In genomic region chr7:137309071-137310066, GRCm38 (mm10) we compare ENCODE assay signal across 8 mouse cellular contexts. TPM values are rescaled to one million over a fixed set of nuclear protein-coding genes. Genes with fewer than 3 reads are reported as not detected.
A peak's percentile ranks its signal among the peaks of the same experiment; 100 is the strongest.
DNase-seq lines count a peak whose midpoint lies in the region; ATAC-seq and TF ChIP-seq lines count a peak whose summit lies in the region.

No protein-coding gene starts in this region.

- H3K27me3 ChIP-seq in liver, embryonic 11.5 days (replicated peaks; ENCODE audit: control insufficient read depth, insufficient read depth, low read length) = peaks cover 88% of the 10 kb centered on the region
- peaks cover 71% of the 10 kb centered on the region for H3K27me3 ChIP-seq in forebrain, embryonic 11.5 days (ENCODE audit: control insufficient read depth, insufficient read depth, low read length)
- H3K27me3 ChIP-seq in hindbrain, embryonic 14.5 days (ENCODE audit: control insufficient read depth, insufficient read depth, low read length) = 0 out of 2 replicates have a peak, but pooled peaks cover 4% of the 10 kb centered on the region
- H3K27me3 ChIP-seq in midbrain, postnatal 0 days (ENCODE audit: insufficient read depth, low read length) = peaks cover 3% of the 10 kb centered on the region; the same call in 1 of the 2 replicates

- H3K4me2 ChIP-seq in liver, embryonic 11.5 days = peak overlapping the region; percentile 55
- peak overlapping the region; percentile 64 for H3K4me2 ChIP-seq in forebrain, embryonic 11.5 days (ENCODE audit: low read depth, low read length, severe bottlenecking)
- peak overlapping the region; percentile 64 for H3K4me2 ChIP-seq in hindbrain, embryonic 14.5 days (replicated peaks)
- peak overlapping the region; percentile 72 for H3K4me2 ChIP-seq in midbrain, postnatal 0 days (ENCODE audit: low read depth, low read length, poor library complexity, severe bottlenecking)

- no peaks in the 10 kb centered on the region for H3K36me3 ChIP-seq in liver, embryonic 11.5 days (ENCODE audit: control insufficient read depth, insufficient read depth, low read length)
- no peaks in the 10 kb centered on the region for H3K36me3 ChIP-seq in forebrain, embryonic 11.5 days (ENCODE audit: control insufficient read depth, insufficient read depth, low read length)
- H3K36me3 ChIP-seq in hindbrain, embryonic 14.5 days (replicated peaks; ENCODE audit: control insufficient read depth, insufficient read depth) = peaks cover 8% of the 10 kb centered on the region
- no peaks in the 10 kb centered on the region for H3K36me3 ChIP-seq in midbrain, postnatal 0 days (ENCODE audit: insufficient read depth, low read length)

- no peak for ATAC-seq in liver, embryonic 11.5 days (replicated peaks; ENCODE audit: low FRiP score)
- ATAC-seq in forebrain, embryonic 11.5 days (replicated peaks; ENCODE audit: low FRiP score) = peak; percentile 23; the same call in 1 of the 2 replicates
- ATAC-seq in hindbrain, embryonic 14.5 days (ENCODE audit: low FRiP score) = peak; percentile 34; the same call in 1 of the 2 replicates
- 0 out of 2 replicates have a peak, but pooled peaks have one; percentile 9 for ATAC-seq in midbrain, postnatal 0 days (ENCODE audit: low FRiP score)
- no peak for ATAC-seq in monocyte, adult 5-6 weeks (replicated peaks; ENCODE audit: insufficient number of reproducible peaks, low FRiP score, low TSS enrichment, poor library complexity, severe bottlenecking)

- peaks cover 18% of the 10 kb centered on the region for H3K4me1 ChIP-seq in liver, embryonic 11.5 days (replicated peaks; ENCODE audit: control insufficient read depth, insufficient read depth, low read length)
- peaks cover 29% of the 10 kb centered on the region for H3K4me1 ChIP-seq in forebrain, embryonic 11.5 days (replicated peaks; ENCODE audit: control insufficient read depth, insufficient read depth, low read length)
- H3K4me1 ChIP-seq in hindbrain, embryonic 14.5 days (replicated peaks; ENCODE audit: control insufficient read depth, insufficient read depth, low read length) = peaks cover 22% of the 10 kb centered on the region
- no peaks in the 10 kb centered on the region for H3K4me1 ChIP-seq in midbrain, postnatal 0 days (ENCODE audit: insufficient read depth, low read length)

- no peaks in the 10 kb centered on the region for H3K9me3 ChIP-seq in liver, embryonic 11.5 days (ENCODE audit: control insufficient read depth, low read length)
- H3K9me3 ChIP-seq in forebrain, embryonic 11.5 days (ENCODE audit: control insufficient read depth, low read length) = no peaks in the 10 kb centered on the region
- no peaks in the 10 kb centered on the region for H3K9me3 ChIP-seq in hindbrain, embryonic 14.5 days (ENCODE audit: control insufficient read depth, low read length)
- no peaks in the 10 kb centered on the region for H3K9me3 ChIP-seq in midbrain, postnatal 0 days (ENCODE audit: low read length)

- no peak for DNase-seq in liver, embryonic 11.5 days (ENCODE audit: low spot score)
- no peak for DNase-seq in liver
- DNase-seq in forebrain, embryonic 11.5 days (ENCODE audit: low spot score) = peak; percentile 82
- no peak for DNase-seq in hindbrain, embryonic 14.5 days (ENCODE audit: low spot score)
- DNase-seq in midbrain, postnatal 0 days (ENCODE audit: low spot score) = no peak
- no peak for DNase-seq in left cerebral cortex, adult 8-10 months (ENCODE audit: low spot score in 2 of 2)
- DNase-seq in right cerebral cortex, postnatal 36 days (ENCODE audit: low spot score in 2 of 2) = no peak

- no peak for TF ChIP-seq CTCF in midbrain, postnatal 0 days (IDR thresholded peaks at IDR 0.05)

- no peak overlapping the region for H3K27ac ChIP-seq in liver, embryonic 11.5 days (ENCODE audit: low read depth, low read length)
- H3K27ac ChIP-seq in forebrain, embryonic 11.5 days (ENCODE audit: low read depth, low read length) = 0 out of 2 replicates have a peak overlapping the region, but pooled peaks have one; percentile 18
- H3K27ac ChIP-seq in hindbrain, embryonic 14.5 days = peak overlapping the region; percentile 98
- H3K27ac ChIP-seq in midbrain, postnatal 0 days (ENCODE audit: low read depth, low read length) = peak overlapping the region; percentile 74

- peak overlapping the region; percentile 34 for H3K4me3 ChIP-seq in liver, embryonic 11.5 days (ENCODE audit: low read depth, low read length)
- H3K4me3 ChIP-seq in forebrain, embryonic 11.5 days (ENCODE audit: low read depth, low read length) = peak overlapping the region; percentile 33
- peak overlapping the region; percentile 61 for H3K4me3 ChIP-seq in hindbrain, embryonic 14.5 days (replicated peaks; ENCODE audit: low read length)
- H3K4me3 ChIP-seq in midbrain, postnatal 0 days (ENCODE audit: low read depth, low read length) = peak overlapping the region; percentile 56

- no peak overlapping the region for H3K9ac ChIP-seq in liver, embryonic 11.5 days (ENCODE audit: low read depth, low read length)
- peak overlapping the region; percentile 50 for H3K9ac ChIP-seq in forebrain, embryonic 11.5 days (ENCODE audit: low read length)
- H3K9ac ChIP-seq in hindbrain, embryonic 14.5 days = peak overlapping the region; percentile 96
- peak overlapping the region; percentile 73 for H3K9ac ChIP-seq in midbrain, postnatal 0 days (replicated peaks; ENCODE audit: low read length, poor library complexity, severe bottlenecking)

- WGBS in liver, embryonic 11.5 days = 2% methylated on average over 86 of the region's 93 CpGs
- under 1% methylated on average over 91 of the region's 93 CpGs for WGBS in forebrain, embryonic 11.5 days
- WGBS in hindbrain, embryonic 14.5 days = under 1% methylated on average over 83 of the region's 93 CpGs
- WGBS in midbrain, postnatal 0 days = 2% methylated on average over 82 of the region's 93 CpGs

RNA-seq across cellular contexts. Expression of gene Ebf3, which starts 4.9 kb away (rescaled TPM):
- polyA plus RNA-seq in liver, embryonic 11.5 days (2014; fragmentation: Nextera tagmentation; extraction: Ambion mirVana) = 0.55 and 0.83 TPM in 2 replicates
- 2.9 and 3.6 TPM in 2 replicates for polyA plus RNA-seq in forebrain, embryonic 11.5 days (2014; fragmentation: Nextera tagmentation; extraction: Ambion mirVana)
- polyA plus RNA-seq in hindbrain, embryonic 14.5 days (2014; fragmentation: Nextera tagmentation; extraction: Ambion mirVana) = 26.9 and 32.8 TPM in 2 replicates
- 90.4 and 103 TPM in 2 replicates for total RNA-seq in midbrain, postnatal 0 days (2014; rRNA removed)
- polyA plus RNA-seq in midbrain, postnatal 0 days (2015; fragmentation: Nextera tagmentation; extraction: Ambion mirVana) = 5.3 and 7.1 TPM in 2 replicates
- not detected in 3 replicates for total RNA-seq in monocyte, adult 5-6 weeks (2017)
- 1 to 10 TPM in 2 of 4 experiments, under 1 TPM in 2; 0.64 to 2.6 (median 1.1) TPM for total RNA-seq in left cerebral cortex, adult 8-10 months (2022)

Comparison
In these comparisons a context has a peak if more than half of its experiments do, and no peak if none do; other contexts are left out.
1. ATAC-seq: peak in forebrain, embryonic 11.5 days (single experiment), hindbrain, embryonic 14.5 days (single experiment) and midbrain, postnatal 0 days (single experiment); none in liver, embryonic 11.5 days (single experiment) and monocyte, adult 5-6 weeks (single experiment).
2. Peak in every context shown above with its lines, with median percentiles within 50 percentile points of each other: H3K4me2 ChIP-seq and H3K4me3 ChIP-seq.